Mouse (Mus musculus): Measurements from ENCODE around the gene Alk.

DNA sequence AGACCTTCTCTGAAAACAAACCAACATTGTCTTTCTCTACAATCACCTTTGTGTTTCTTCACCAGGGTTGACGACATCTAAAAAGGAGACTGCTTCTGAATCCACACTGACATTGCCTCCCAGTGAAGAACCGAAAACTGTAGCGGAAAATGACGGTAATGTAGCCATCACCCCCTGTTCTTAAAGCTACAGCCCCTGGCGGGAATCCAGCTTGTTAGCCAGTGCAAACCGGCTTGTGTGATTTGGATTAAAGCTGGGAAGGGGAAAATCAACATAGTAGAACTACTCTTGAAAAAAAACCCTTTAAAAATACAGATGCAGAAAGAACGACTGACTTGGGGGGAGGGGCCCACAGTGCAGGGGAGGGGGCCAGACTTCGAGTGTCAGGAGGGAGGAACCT is 776.8 kb downstream of the Alk start:
- no peak for TF ChIP-seq POLR2A (IDR thresholded peaks at IDR 0.05; ENCODE audit: low read depth, low read length)
- TF ChIP-seq CTCF (IDR thresholded peaks at IDR 0.05; ENCODE audit: borderline replicate concordance, insufficient read depth, low read length) = no peak
